Mouse (Mus musculus) layer of hippocampus, postnatal 36 days (tissue): Measurements from ENCODE around the gene BC147527. TPM values are rescaled to one million over a fixed set of nuclear protein-coding genes. Genes with fewer than 3 reads are reported as not detected.
"Not testable (repeated sequence)": the region's sequence is repeated elsewhere in the genome, so short reads cannot be mapped to it uniquely, and the experiment has no call there.

ENCODE experiments used
- DNase-seq, 2 experiments: peaks; one replicate each; pipeline ENCODE4 v3.0.0; 2022
- total RNA-seq, 2 experiments: library from RNA; stranded (reverse); gene quantifications; 2 replicates each; pipeline ENCODE4 v1.2.3; 2021

The BC147527 gene
- total RNA-seq = not detected

- no peak for DNase-seq
These were observed at the start of gene BC147527 for GRCm38 (mm10) chr13:120299991-120300442. Gene BC147527, plus strand, starts transcription at chr13:120300392.

- DNase-seq = not testable (repeated sequence)
These were observed 48.8 kb upstream of the BC147527 start for GRCm38 (mm10) chr13:120251208-120251924.

GRCm38 (mm10) chr13:120258817-120259658 lies 41.2 kb upstream of the BC147527 start:
- not testable (repeated sequence) for DNase-seq

- DNase-seq = not testable (repeated sequence)
These were observed 40.5 kb upstream of the BC147527 start for GRCm38 (mm10) chr13:120259718-120260117.

- DNase-seq = not testable (repeated sequence)
These were observed 37.3 kb upstream of the BC147527 start, which contains the start of gene AF067061 for GRCm38 (mm10) chr13:120262870-120263269. Gene AF067061, plus strand, starts transcription at chr13:120263114.

GRCm38 (mm10) chr13:120277837-120278236 lies 22.4 kb upstream of the BC147527 start:
- not testable (repeated sequence) for DNase-seq

GRCm38 (mm10) chr13:120278784-120279183 lies 21.4 kb upstream of the BC147527 start:
- DNase-seq = no peak

- DNase-seq = no peak
These were observed 783 bp upstream of the BC147527 start for GRCm38 (mm10) chr13:120299324-120299894.

- no peak for DNase-seq
These were observed 661 bp downstream of the BC147527 start for GRCm38 (mm10) chr13:120300853-120301252.

- DNase-seq = no peak
These were observed 10.6 kb downstream of the BC147527 start for GRCm38 (mm10) chr13:120310749-120311148.

GRCm38 (mm10) chr13:120313584-120313983 lies 13.4 kb downstream of the BC147527 start:
- DNase-seq = no peak

- not testable (repeated sequence) for DNase-seq
These were observed 16.4 kb downstream of the BC147527 start, which contains the start of gene Tcstv3 for GRCm38 (mm10) chr13:120316578-120316977. Gene Tcstv3, plus strand, starts transcription at chr13:120316878.

GRCm38 (mm10) chr13:120320183-120320582 lies 20.0 kb downstream of the BC147527 start:
- DNase-seq = no peak

GRCm38 (mm10) chr13:120320721-120321120 lies 20.5 kb downstream of the BC147527 start:
- DNase-seq = no peak

Other genes starting within 250 kb of the BC147527 start
- gene Gm21188, start 248.2 kb upstream of the BC147527 start, total RNA-seq = not detected
- gene Gm20767, start 160.1 kb upstream of the BC147527 start, total RNA-seq = not detected
- not detected for gene Gm21818, start 128.0 kb upstream of the BC147527 start, total RNA-seq
- gene Gm21762, start 84.4 kb upstream of the BC147527 start, total RNA-seq = not detected
- not detected for gene Gm21731, start 61.3 kb upstream of the BC147527 start, total RNA-seq
- gene AF067061, start 37.3 kb upstream of the BC147527 start, total RNA-seq = not detected
- not detected for gene Tcstv3, start 16.5 kb downstream of the BC147527 start, total RNA-seq